Mouse (Mus musculus): ENCODE results near the gene Rnft2.

The Rnft2 gene

GRCm38 (mm10) chr5:118171665-118172064 is 73.3 kb downstream of the Rnft2 start:
- peak; percentile 80 for DNase-seq

DNA sequence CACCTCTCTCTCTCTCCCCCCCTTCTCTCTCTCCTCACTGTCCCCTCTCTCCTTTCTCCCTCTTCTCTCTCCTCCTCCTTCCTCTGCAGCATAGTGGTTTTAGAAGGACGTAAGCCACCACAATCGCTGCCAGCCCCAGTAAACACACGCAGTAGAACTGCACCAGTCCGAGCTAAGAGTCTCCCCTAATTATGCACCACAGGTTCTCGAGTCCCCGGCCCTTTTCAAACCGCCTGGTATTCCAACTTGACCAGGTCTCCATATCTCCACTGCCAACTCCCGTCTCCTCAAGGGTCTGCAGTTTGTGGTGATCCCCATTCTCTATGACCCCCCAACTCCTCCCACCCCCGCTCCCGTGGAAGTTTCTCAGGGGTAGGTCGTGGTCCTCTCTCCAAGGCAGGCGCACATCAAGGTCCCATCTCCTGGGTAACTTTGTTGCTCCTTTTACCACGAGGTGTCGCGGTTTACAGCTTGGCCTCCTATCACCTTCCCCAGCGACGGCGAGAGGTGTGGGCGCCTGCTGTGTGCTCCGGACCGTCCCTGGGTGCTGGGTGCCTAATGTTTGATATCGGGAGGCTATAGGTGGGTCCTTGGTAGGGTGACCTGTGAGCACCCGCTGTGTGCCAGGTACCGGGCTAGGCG is 73.9 kb downstream of the Rnft2 start:
- DNase-seq: peak; percentile 47

DNA sequence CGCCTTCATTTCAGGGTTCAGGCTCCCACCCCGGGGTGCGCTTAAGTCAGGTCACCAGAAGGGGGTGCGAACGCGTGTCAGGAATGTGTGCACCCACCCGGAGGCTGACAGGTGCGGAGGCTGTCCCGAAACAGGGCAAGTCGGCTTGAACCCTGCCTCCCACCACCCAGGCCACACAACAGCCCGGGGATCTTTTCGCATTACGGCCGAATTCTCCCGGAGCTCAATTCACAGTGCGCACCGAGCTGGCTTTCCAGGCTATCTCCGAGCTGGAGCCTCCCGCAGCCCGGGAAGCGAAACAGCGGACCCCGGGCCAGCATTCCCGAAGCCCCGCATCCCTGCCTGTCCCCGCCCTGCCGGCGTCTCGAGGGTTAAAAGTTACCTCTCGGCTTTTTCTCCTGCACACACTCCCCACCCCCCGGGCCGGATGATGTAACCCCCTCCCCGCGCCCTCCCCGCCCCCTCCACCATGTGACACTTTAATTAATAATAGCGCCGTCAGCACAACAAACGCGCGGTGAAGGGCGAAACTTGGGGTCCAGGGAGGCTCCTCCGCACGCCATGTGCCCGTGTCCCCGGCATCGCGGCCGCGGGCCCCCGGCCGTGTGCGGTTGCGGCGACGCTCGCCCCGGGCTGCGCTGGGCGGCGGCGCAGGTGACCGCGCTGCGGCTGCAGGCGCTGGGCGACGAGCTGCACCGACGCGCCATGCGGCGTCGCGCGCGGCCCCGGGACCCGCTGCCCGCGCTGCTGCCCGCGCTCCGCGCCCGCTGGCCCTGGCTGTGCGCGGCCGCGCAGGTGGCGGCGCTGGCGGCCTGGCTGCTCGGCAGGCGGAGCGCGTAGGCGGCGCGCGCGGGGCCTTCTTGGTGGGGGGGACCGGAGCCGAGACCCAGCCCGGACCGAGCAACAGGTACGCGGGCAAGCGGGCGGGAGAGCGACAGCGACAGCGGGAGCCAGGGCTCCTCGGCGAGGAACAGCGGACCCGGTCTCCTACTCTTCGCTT is 75.4 kb downstream of the Rnft2 start:
- DNase-seq: peak; percentile 36

DNA sequence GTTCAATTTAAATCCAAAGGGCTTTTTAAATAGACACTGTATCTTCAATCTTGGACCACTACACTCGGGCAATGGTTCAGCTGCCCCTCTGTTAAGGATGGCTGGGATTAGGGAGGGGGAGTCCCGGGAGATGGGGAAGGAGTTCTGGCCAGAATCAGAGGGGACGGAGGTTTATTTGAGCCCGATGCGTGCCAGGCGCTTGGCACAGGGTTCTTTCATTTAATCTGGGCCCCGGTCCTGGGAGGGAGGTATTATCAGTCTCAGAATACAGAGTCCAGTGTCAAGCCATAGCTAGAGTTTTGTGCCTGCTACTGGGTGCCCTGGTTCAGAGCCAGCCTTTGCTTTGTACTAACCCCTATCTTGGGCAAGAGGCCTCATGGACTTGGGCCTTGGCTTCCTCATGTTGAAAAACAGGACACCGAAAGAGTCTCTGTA is 77.3 kb downstream of the Rnft2 start:
- DNase-seq: no peak

DNA sequence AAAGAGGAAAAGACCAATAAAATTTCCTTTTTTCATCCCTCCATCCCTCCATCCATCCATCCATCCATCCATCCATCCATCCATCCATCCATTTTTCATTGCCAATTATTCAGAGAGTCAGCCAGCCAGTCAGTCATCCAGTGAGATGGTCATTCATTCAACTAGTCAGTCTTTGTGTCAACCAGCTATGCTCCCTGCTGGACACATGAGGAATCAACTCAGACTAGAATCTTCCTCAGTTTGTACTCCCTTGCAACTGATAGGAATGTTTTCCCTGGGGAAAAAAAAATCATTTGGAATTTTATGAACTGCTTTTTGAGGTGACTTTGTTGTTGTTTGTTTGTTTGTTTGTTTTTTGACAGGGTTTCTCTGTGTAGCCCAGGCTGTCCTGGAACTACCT is 79.5 kb downstream of the Rnft2 start:
- no peak for DNase-seq

- DNase-seq: no peak
Measured at GRCm38 (mm10) chr5:118164581-118164980, 80.3 kb downstream of the Rnft2 start, which contains the start of gene Hrk. Gene Hrk, plus strand, starts transcription at chr5:118164648.

DNA sequence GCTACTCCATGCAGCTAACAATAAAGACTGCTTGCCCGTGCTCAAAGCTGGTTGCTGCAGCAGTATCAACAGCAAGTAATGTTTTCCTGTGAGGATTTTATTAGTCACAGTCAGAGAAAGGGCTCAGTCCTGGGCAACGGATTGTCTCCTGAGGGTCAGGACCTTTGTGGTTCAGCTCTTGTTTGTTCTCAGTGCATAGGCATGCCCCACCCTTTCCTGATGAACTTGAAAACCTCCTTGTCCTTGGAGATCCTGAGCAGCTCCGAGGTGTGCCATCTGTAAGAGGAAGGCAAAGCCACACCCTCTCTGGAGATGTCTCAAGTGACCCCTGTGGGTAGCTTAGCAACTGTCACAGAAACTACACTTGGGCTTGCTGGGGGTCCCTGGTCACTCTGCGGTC is 84.2 kb downstream of the Rnft2 start:
- DNase-seq: no peak

GRCm38 (mm10) chr5:118156976-118157375 is 87.9 kb downstream of the Rnft2 start:
- DNase-seq: no peak

- DNase-seq: no peak
Measured at GRCm38 (mm10) chr5:118155565-118155947, 89.4 kb downstream of the Rnft2 start.

- peak; percentile 85 for DNase-seq
Measured at GRCm38 (mm10) chr5:118154839-118155564, 89.9 kb downstream of the Rnft2 start, which contains the start of gene Fbxw8. Gene Fbxw8, minus strand, starts transcription at chr5:118155464.

DNA sequence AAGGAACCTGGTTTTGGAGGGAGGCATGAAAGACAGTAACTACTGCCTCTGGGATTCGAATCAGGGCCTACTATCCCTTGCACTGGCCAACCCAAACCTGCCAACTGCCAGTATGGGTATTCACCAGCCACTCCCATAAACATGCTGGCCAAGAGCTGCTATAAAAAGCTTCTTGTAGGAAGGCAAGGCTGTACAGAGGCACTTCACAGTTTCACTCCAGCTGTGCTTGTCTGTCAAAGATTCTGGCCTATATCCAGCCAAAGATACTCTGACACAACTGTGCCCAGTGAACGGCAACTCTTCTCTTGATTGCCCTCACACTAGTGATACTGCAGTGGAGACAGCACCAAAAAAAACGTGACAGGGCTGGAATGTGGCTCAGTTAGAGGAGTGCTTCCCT is 95.2 kb downstream of the Rnft2 start:
- DNase-seq: no peak

GRCm38 (mm10) chr5:118147264-118147663 is 97.7 kb downstream of the Rnft2 start:
- DNase-seq: no peak

DNA sequence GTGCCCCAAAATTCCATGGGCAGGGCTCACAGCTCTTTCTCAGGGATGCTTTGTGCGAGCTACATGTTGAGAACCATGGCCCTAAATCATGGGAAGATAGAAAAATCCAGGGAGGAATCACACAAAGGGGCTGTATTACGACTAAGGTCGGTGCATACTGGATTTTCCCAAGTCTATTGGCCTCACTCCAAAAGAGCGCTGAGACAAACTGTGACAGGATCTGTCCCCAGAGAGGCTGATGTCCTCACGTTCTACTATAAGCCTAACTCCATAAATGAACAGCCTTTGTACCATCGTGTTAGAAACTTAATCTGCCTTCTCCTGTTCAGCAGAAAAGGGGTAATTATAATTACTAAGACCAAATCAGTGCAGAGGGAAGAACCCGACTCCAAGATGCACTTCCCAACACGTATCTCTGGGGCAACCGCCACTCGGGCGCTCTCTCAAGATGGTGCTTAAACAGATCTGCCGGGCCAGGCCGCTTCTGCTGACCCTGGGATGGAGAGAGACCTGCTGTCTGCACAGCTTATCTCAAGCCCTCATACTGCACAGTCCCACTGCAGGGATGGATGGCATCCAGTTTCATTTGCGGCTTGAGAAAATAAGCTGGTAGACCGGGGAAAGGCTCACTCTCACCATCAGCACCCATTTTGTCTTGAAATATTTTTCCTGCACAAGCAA is 98.8 kb downstream of the Rnft2 start:
- no peak for DNase-seq

DNA sequence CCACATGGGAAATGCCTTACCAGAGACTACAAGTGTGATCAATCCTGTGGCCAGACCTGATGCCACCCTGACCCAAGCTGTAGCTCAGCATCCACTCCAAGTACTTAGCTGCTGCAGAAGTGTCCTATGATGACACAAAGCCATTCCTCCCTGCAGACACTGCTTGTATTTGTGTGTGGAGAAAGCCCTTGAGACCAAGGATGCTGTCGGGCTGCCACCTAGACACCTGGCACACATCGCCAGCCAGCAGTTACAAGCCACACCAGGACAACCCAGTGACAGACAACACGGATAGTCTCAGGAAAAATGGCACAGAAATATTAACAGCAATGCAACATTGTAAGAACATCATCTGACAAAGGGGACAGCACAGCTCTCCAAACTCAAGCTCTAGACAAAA is 99.5 kb downstream of the Rnft2 start:
- no peak for DNase-seq

DNA sequence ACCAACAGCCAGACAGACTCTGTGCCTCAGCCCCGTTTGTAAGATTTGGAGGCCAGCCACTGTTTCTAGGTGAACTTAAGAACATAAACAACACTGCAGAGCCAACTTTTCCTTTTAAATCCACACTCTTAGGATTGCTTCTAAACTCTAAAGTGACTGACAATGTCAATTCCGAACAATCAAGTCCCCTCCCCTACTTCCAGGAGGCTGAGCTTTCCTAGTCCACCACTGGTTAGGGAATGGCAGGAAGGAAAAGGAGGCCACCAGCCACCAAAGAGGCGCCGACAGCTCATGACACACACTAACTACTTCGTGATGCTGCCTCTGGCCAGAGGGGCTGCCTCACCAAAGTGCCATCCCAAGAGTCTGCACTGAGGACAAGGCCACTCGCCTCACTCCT is 100.1 kb downstream of the Rnft2 start:
- no peak for DNase-seq

DNA sequence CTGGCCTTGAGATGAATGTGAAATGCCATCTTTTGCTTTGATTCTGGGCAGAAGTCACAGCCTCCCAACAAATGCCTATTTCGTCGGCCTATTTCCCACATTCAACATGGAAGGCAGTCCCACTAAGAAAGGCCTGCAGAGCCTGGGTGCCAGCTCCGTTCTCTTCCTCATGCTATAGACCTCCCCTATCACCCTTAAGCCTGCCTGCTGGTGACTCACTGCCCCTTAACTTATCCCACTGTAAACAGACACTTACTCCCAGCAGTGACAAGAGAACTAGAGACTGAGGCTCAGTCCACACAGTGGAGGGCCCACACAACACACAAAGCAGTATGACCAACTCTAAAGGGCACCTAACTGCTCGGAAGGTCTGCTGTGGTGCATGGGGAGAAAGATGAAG is 100.6 kb downstream of the Rnft2 start:
- DNase-seq: no peak

GRCm38 (mm10) chr5:118143211-118144026 is 101.5 kb downstream of the Rnft2 start:
- DNase-seq: no peak

DNA sequence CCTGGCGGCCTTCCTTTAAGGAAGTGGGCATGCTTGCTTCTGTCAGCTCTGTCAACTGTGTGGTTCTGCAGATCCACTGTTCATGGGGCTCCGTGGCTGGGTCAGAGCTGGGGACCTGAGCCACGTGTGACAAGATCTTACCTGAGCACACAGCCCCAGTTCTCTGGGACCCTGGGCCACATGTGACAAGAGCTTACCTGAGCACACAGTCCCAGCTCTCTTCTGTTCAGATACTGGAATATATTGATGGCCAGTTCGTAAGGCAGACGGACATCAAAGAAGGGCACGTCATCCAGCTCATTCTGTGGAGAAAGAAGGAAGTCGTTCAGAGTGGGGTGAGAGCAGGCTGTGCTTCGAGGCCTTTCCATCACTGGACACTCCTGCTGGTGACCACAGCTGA is 102.4 kb downstream of the Rnft2 start:
- no peak for DNase-seq

Measured in right cerebral cortex, postnatal 25 days (tissue).